Mouse (Mus musculus) heart, adult 8-10 months (tissue): ENCODE results near the gene Aurkb. TPM values are rescaled to one million over a fixed set of nuclear protein-coding genes. Genes with fewer than 3 reads are reported as not detected.

Source experiments
- DNase-seq: peaks from one replicate; pipeline ENCODE4 v3.0.0; 2022; ENCODE audit warnings: low spot score
- total RNA-seq, 4 experiments: library from RNA; stranded (reverse); gene quantifications; 2 replicates each; pipeline ENCODE4 v1.2.4; 2022

The Aurkb gene
- total RNA-seq, 4 experiments from 2014 or later, result 0.33 to 0.75 TPM; not detected in 2

GRCm38 (mm10) chr11:69064259-69065133 lies 19.0 kb downstream of the Aurkb start:
- DNase-seq, result no peak

GRCm38 (mm10) chr11:69065394-69065925 lies 20.0 kb downstream of the Aurkb start:
- DNase-seq, result no peak

GRCm38 (mm10) chr11:69066163-69066861 lies 20.9 kb downstream of the Aurkb start:
- no peak for DNase-seq

- peak; percentile 92 for DNase-seq
These were observed 21.5 kb downstream of the Aurkb start for GRCm38 (mm10) chr11:69066956-69067355.

- peak; percentile 62 for DNase-seq
These were observed 22.2 kb downstream of the Aurkb start for GRCm38 (mm10) chr11:69067601-69068000.

- no peak for DNase-seq
These were observed 24.6 kb downstream of the Aurkb start for GRCm38 (mm10) chr11:69070093-69070492.

- peak; percentile 94 for DNase-seq
These were observed 25.3 kb downstream of the Aurkb start, which contains the start of gene Tmem107 for GRCm38 (mm10) chr11:69070590-69071222. Gene Tmem107, plus strand, starts transcription at chr11:69070806.

GRCm38 (mm10) chr11:69071262-69071661 lies 25.8 kb downstream of the Aurkb start:
- no peak for DNase-seq

GRCm38 (mm10) chr11:69072234-69072633 lies 26.8 kb downstream of the Aurkb start:
- no peak for DNase-seq

- no peak for DNase-seq
These were observed 27.2 kb downstream of the Aurkb start for GRCm38 (mm10) chr11:69072666-69073064.

- peak; percentile 93 for DNase-seq
These were observed 27.8 kb downstream of the Aurkb start for GRCm38 (mm10) chr11:69073065-69073888.

GRCm38 (mm10) chr11:69073951-69074775 lies 28.7 kb downstream of the Aurkb start:
- DNase-seq, result no peak

GRCm38 (mm10) chr11:69074776-69075069 lies 29.3 kb downstream of the Aurkb start:
- no peak for DNase-seq

- DNase-seq, result no peak
These were observed 30.5 kb downstream of the Aurkb start for GRCm38 (mm10) chr11:69075764-69076479.

GRCm38 (mm10) chr11:69076572-69076971 lies 31.1 kb downstream of the Aurkb start:
- DNase-seq, result no peak

GRCm38 (mm10) chr11:69077316-69077715 lies 31.9 kb downstream of the Aurkb start:
- DNase-seq, result no peak

GRCm38 (mm10) chr11:69078041-69078440 lies 32.6 kb downstream of the Aurkb start:
- DNase-seq, result no peak

- DNase-seq, result no peak
These were observed 33.5 kb downstream of the Aurkb start for GRCm38 (mm10) chr11:69078805-69079438.
